Mouse (Mus musculus): ENCODE measurements around the gene Jhy. TPM values are rescaled to one million over a fixed set of nuclear protein-coding genes. Genes with fewer than 3 reads are reported as not detected.

Gene Jhy
- not detected in 2 replicates for total RNA-seq (2012; rRNA removed)

DNA sequence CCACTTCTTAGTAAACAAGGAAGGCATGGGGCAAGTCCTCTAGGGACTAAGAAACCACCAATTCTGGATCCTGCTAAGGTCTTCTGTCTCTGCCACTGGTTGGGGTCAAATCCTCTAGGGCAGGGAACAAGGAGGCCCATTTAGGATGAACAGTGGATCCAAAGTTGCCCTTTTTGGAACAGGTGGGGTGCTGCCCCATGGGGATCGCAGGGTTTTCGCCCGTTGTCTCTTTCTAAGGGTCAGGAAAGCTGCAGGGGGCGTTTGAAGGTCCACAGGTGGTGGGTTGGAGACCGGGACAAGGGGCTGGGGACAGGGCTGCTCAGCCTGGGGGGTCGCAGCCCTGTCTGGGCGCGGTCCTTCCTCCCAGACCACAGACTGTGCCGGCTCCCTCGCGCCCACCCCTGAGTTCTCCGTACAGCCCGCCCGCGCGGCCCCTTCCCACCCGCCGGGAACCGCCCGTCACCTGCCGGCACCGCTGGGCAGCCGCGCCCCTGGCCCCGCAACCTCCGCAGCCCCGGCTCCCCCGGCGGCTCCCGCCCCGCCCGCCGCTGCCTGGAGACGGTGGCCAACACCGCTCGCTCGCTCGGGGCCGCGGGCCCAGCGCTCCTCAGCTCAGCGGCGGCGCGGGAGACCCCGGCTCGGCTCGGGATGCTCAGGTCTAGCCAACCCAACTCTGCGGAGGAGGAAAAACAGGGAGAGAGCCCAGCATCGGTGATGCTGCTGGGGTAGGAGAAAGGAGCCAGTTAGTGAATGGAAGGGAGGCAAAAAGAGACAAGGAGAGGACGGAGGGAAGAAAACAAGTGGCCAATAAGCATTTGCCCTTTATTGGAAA, at the start of gene Jhy:
Jhy (minus strand) TSS at position 533 of the 832 bp plus-strand sequence.
- H3K4me3 ChIP-seq (ENCODE audit: insufficient read depth in 1 of 2, low read depth in 1 of 2, low read length in 2 of 2, poor library complexity in 1 of 2, severe bottlenecking in 1 of 2): peak within 1 kb of the TSS; percentile 62 to 68
- no peak for TF ChIP-seq CHD2 (IDR thresholded peaks at IDR 0.05; ENCODE audit: low read depth, low read length)
- TF ChIP-seq HCFC1 (IDR thresholded peaks at IDR 0.05; ENCODE audit: borderline replicate concordance, insufficient read depth, low read length): no peak
- TF ChIP-seq ZC3H11A (IDR thresholded peaks at IDR 0.05; ENCODE audit: borderline replicate concordance, low read depth, low read length): no peak
- no peak for TF ChIP-seq MAFK (IDR thresholded peaks at IDR 0.05; ENCODE audit: insufficient read depth, low read depth, low read length)
- no peak for TF ChIP-seq ZNF384 (IDR thresholded peaks at IDR 0.05; ENCODE audit: low read depth, low read length)
- no peaks in the 10 kb centered on the region for H3K36me3 ChIP-seq (ENCODE audit: control insufficient read depth, insufficient read depth, low read length, poor library complexity, severe bottlenecking)
- no peaks in the 10 kb centered on the region for H3K9me3 ChIP-seq (ENCODE audit: control insufficient read depth, insufficient read depth, low read depth, low read length)
- no peaks in the 10 kb centered on the region; a peak in 1 of 4 replicates for H3K4me1 ChIP-seq (ENCODE audit: control insufficient read depth in 2 of 2, insufficient read depth in 2 of 2, low read length in 2 of 2, poor library complexity in 1 of 2)
- in situ Hi-C loops (cut with MboI; ENCODE audit: low sequenced_read_pairs in 2 of 2, unreplicated experiment in 2 of 2): loop anchor here in 1 of 2 experiments (10.0 kb wide), 1 partner anchor 129 kb away; no protein-coding TSS in a partner anchor
- no peak within 1 kb of the TSS for H3K27ac ChIP-seq (ENCODE audit: insufficient read depth, low read depth, low read length, poor library complexity, severe bottlenecking)
- H3K9ac ChIP-seq (ENCODE audit: insufficient read depth, low read depth, low read length, poor library complexity, severe bottlenecking): peak within 1 kb of the TSS; percentile 69
- DNase-seq (ENCODE audit: low read depth, low spot score): no peak

GRCm38 (mm10) chr9:41012456-41012855, 48.5 kb upstream of the Jhy start:
- Histone ChIP-seq H3K4me1 (ENCODE audit: control insufficient read depth in 2 of 2, insufficient read depth in 2 of 2, low read length in 2 of 2, poor library complexity in 1 of 2) (no peaks in the 10 kb centered on the region), H3K4me3 (ENCODE audit: insufficient read depth in 1 of 2, low read depth in 1 of 2, low read length in 2 of 2, poor library complexity in 1 of 2, severe bottlenecking in 1 of 2) (no peak overlapping the region), H3K36me3 (ENCODE audit: control insufficient read depth, insufficient read depth, low read length, poor library complexity, severe bottlenecking) (no peaks in the 10 kb centered on the region), H3K9ac (ENCODE audit: insufficient read depth, low read depth, low read length, poor library complexity, severe bottlenecking) (no peak overlapping the region), H3K27ac (ENCODE audit: insufficient read depth, low read depth, low read length, poor library complexity, severe bottlenecking) (no peak overlapping the region), H3K9me3 (ENCODE audit: control insufficient read depth, insufficient read depth, low read depth, low read length) (no peaks in the 10 kb centered on the region)
- DNase-seq (ENCODE audit: low read depth, low spot score): no peak
- no peak for TF ChIP-seq MAFK (IDR thresholded peaks at IDR 0.05; ENCODE audit: insufficient read depth, low read depth, low read length)
- TF ChIP-seq ZNF384 (IDR thresholded peaks at IDR 0.05; ENCODE audit: low read depth, low read length): no peak
- TF ChIP-seq ZC3H11A (IDR thresholded peaks at IDR 0.05; ENCODE audit: borderline replicate concordance, low read depth, low read length): no peak
- no peak for TF ChIP-seq CHD2 (IDR thresholded peaks at IDR 0.05; ENCODE audit: low read depth, low read length)
- no peak for TF ChIP-seq HCFC1 (IDR thresholded peaks at IDR 0.05; ENCODE audit: borderline replicate concordance, insufficient read depth, low read length)
- in situ Hi-C loops (cut with MboI; ENCODE audit: low sequenced_read_pairs in 2 of 2, unreplicated experiment in 2 of 2): no loop called here

DNA sequence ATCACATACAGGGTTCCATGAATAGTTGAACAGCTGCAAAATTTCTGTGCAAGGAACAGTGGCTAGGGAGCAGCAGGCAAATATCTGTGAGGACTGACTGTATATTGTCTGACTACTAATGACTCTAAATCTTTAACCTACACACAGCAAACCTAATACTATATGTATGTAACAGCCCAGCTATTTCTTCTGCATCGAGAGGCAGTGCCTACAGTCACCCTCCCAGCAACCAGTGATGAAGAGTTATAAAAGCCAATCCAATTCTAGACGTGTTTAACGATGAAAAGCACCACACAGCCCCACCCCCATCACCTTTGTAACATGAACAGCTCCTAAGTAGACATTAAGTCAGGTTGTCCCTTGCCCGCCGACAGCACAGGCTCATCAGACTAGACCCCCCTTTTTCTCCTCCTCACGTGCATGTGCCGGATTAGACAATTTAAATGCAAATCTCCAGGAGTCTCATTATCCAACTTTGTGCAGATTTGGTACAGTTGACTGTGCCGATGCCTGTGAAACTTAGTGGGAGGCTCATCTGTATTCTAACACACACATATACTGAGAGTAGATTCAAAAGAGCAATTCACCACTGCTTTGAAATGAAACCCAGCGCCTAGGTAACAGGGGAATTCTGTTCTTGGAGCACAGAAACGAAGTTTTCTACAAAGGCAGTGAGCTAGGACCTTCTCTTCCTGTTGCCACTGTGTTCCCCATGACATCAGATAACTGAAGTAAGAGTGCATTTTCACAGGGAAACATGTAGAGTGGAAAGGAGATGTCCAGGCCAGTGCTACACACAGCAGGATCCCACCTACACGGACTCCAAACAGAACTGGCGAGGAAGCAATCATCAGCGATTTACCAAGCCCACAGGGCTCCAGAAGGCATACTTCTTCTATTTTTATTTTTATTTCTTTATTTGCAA, 47.9 kb upstream of the Jhy start:
- TF ChIP-seq MAFK (IDR thresholded peaks at IDR 0.05; ENCODE audit: insufficient read depth, low read depth, low read length): no peak
- TF ChIP-seq HCFC1 (IDR thresholded peaks at IDR 0.05; ENCODE audit: borderline replicate concordance, insufficient read depth, low read length): no peak
- no peak for TF ChIP-seq ZNF384 (IDR thresholded peaks at IDR 0.05; ENCODE audit: low read depth, low read length)
- no peak for TF ChIP-seq ZC3H11A (IDR thresholded peaks at IDR 0.05; ENCODE audit: borderline replicate concordance, low read depth, low read length)
- TF ChIP-seq CHD2 (IDR thresholded peaks at IDR 0.05; ENCODE audit: low read depth, low read length): no peak
- in situ Hi-C loops (cut with MboI; ENCODE audit: low sequenced_read_pairs in 2 of 2, unreplicated experiment in 2 of 2): no loop called here
- no peak overlapping the region for H3K9ac ChIP-seq (ENCODE audit: insufficient read depth, low read depth, low read length, poor library complexity, severe bottlenecking)
- H3K9me3 ChIP-seq (ENCODE audit: control insufficient read depth, insufficient read depth, low read depth, low read length): no peaks in the 10 kb centered on the region
- no peaks in the 10 kb centered on the region for H3K4me1 ChIP-seq (ENCODE audit: control insufficient read depth in 2 of 2, insufficient read depth in 2 of 2, low read length in 2 of 2, poor library complexity in 1 of 2)
- no peak overlapping the region for H3K27ac ChIP-seq (ENCODE audit: insufficient read depth, low read depth, low read length, poor library complexity, severe bottlenecking)
- H3K36me3 ChIP-seq (ENCODE audit: control insufficient read depth, insufficient read depth, low read length, poor library complexity, severe bottlenecking): no peaks in the 10 kb centered on the region
- no peak overlapping the region for H3K4me3 ChIP-seq (ENCODE audit: insufficient read depth in 1 of 2, low read depth in 1 of 2, low read length in 2 of 2, poor library complexity in 1 of 2, severe bottlenecking in 1 of 2)
- no peak for DNase-seq (ENCODE audit: low read depth, low spot score)

GRCm38 (mm10) chr9:41007785-41008184, 43.9 kb upstream of the Jhy start:
- no peak for DNase-seq (ENCODE audit: low read depth, low spot score)
- in situ Hi-C loops (cut with MboI; ENCODE audit: low sequenced_read_pairs in 2 of 2, unreplicated experiment in 2 of 2): no loop called here
- H3K27ac ChIP-seq (ENCODE audit: insufficient read depth, low read depth, low read length, poor library complexity, severe bottlenecking): no peak overlapping the region

More at GRCm38 (mm10) chr9:41007785-41008184, 43.9 kb upstream of the Jhy start:
- no peaks in the 10 kb centered on the region for H3K4me1 ChIP-seq (ENCODE audit: control insufficient read depth in 2 of 2, insufficient read depth in 2 of 2, low read length in 2 of 2, poor library complexity in 1 of 2)
- no peaks in the 10 kb centered on the region for H3K9me3 ChIP-seq (ENCODE audit: control insufficient read depth, insufficient read depth, low read depth, low read length)
- H3K4me3 ChIP-seq (ENCODE audit: insufficient read depth in 1 of 2, low read depth in 1 of 2, low read length in 2 of 2, poor library complexity in 1 of 2, severe bottlenecking in 1 of 2): no peak overlapping the region
- H3K9ac ChIP-seq (ENCODE audit: insufficient read depth, low read depth, low read length, poor library complexity, severe bottlenecking): no peak overlapping the region
- no peaks in the 10 kb centered on the region for H3K36me3 ChIP-seq (ENCODE audit: control insufficient read depth, insufficient read depth, low read length, poor library complexity, severe bottlenecking)
- TF ChIP-seq CHD2 (IDR thresholded peaks at IDR 0.05; ENCODE audit: low read depth, low read length) (no peak), ZC3H11A (IDR thresholded peaks at IDR 0.05; ENCODE audit: borderline replicate concordance, low read depth, low read length) (no peak), HCFC1 (IDR thresholded peaks at IDR 0.05; ENCODE audit: borderline replicate concordance, insufficient read depth, low read length) (no peak), MAFK (IDR thresholded peaks at IDR 0.05; ENCODE audit: insufficient read depth, low read depth, low read length) (no peak), ZNF384 (IDR thresholded peaks at IDR 0.05; ENCODE audit: low read depth, low read length) (no peak)
